Mouse (Mus musculus) spleen, adult 2 months (tissue): ENCODE measurements around the gene Ppp3cb.

Source experiments
- CTCF ChIP-seq: fragments of 200-500 bp; IDR thresholded peaks from 2 replicates; pipeline ENCODE4 v1.5.1; 2011; ENCODE audit warnings: mild to moderate bottlenecking, inconsistent platforms; ENCODE audit not compliant: insufficient read depth, insufficient read length, insufficient replicate concordance; ENCODE audit errors: extremely low read depth
- POLR2A ChIP-seq: fragments of 200-500 bp; IDR thresholded peaks from 2 replicates; pipeline ENCODE4 v1.6.1; 2011; ENCODE audit warnings: low read depth, low read length, inconsistent platforms

GRCm38 (mm10) chr14:20452929-20453328 is 93.4 kb downstream of the Ppp3cb start:
- TF ChIP-seq POLR2A (no peak), CTCF (no peak)
